Mouse (Mus musculus) kidney, adult 8-10 months (tissue): ENCODE data around the gene Bspry.
A peak's percentile ranks its signal among the peaks of the same experiment; 100 is the strongest.

Experiments used
- DNase-seq, 2 experiments: peaks; one replicate each; pipeline ENCODE4 v3.0.0; 2022

The Bspry gene

DNA sequence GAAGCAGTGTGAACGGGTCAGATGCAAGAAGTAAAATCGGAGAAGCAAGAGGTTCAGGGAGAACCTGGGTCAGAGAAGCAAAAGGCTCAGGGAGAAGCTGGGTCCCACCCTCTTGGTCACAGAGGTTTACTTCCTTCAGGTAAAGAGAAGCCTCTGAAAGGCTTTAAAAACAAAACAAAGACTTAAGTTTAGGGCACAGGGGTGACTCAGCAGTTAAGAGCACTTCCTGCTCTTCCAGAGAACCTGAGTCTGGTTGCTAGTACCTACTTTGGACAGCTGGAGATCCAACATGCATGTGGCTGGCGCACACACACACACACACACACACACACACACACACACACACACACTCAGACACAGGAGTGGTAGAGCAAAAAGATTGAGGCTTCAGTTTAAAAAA, 5.1 kb downstream of the Bspry start:
- DNase-seq: no peak

DNA sequence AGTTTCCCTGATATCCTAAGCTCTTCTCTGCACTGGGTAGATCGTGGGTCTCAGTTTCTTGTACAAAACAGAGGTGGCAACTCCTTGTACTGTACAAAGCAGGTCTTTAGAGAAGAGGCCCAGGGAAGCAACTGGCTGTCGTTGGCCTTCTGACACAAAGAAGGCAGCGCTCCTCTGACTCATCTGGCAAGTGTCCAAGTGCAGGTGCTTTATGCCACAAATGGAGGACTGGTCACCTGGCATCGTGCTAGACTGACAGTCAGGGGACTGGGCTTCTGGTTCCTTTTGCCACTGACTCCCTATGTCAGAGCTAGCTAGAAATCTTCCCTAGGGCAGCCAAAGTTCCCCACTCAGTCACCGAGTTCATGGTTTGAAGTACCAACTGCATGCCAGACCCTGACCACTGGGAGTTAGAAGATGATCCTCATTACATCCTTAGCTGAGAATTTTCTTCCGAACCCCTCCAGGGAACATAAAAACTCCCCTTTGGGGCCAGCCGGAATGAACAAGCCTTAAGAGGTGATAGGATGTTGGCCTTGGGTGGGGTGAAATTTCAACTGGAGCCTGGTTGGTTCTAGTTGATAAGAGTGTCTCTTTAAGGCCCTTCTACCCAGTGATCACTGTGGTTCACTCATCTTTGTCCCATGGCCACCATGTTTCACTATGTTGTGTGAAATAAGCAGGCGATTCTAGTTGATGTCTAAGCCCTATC, 5.8 kb downstream of the Bspry start:
- DNase-seq: no peak

DNA sequence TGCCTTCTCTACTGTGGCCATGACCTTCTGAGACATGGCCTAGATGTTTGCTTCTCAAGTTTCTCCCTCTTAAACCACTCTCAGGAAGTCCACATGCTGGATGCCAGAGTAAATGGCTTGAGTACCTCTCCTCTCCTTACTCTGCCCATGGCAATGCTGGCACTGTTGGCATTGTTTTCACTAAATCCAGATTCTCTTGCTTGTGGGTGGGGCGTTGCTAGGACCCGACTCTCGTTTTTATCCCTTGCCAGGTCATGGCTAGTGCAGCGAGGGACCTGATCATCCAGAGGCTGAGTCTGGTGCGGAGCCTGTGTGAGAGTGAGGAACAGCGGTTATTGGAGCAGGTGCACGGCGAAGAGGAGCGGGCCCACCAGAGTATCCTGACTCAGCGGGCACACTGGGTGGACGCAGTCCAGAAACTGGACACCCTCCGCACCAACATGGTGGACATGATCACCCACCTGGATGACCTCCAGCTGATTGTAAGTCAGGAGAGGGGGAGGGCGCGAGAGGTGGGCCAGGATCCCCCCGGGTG, 6.4 kb downstream of the Bspry start:
- DNase-seq: no peak

DNA sequence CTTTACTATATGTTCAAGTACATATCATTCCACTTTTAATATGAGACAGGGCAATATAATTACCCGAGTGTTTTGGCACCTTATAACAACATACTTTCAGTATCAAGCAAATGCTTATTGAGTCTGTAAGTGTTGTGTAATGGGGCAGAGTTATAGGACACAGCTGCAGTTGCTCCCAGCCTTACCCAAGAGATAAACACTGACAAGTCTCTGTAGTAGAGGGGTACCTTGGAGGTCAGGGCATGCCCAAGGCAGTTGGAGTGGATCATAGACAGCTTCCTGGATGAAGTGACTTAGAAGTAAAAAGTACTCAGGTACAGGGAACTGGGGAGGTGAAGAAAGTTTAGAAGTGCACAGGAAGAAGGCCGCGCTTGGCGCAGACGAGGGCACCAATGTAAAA, 7.3 kb downstream of the Bspry start:
- no peak for DNase-seq

DNA sequence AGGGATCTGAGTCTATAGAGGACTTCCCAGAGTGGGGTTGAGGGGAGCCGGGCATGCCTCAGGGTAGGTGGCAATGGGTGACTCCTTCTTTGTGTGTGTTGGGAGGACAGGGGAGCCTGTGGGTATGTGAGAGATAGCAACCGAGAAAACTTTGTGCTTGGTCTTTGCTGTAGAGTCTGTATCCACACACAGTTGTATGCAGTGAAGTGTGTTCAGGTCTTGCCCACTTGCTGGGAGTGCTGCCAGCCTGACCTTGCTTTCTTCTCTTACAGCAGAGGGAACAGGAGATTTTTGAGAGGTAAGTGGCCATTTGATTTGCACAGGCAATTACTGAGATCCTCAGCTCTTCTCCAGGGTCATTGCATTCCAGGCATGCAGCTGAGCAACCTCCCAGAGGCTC, 8.1 kb downstream of the Bspry start:
- no peak for DNase-seq

DNA sequence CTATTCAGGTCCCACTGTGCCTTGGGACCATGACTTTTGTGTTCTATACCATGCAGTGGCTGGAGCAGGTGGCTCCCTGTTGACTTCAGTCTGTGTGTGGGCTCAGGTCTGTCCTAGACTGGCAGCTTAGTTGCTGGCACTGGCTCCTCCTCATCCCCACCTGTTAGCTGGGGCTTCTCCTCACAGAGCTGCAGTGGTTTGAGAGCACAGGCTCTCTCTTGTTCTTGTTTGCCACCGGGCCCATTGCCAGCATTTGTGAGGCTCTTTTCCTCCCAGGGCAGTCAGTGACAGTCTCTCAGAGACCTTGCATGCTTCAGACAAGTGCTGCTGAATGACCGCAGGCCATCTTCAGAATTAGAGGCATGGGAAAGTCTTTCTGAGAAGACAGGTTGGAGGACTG, 12.8 kb downstream of the Bspry start:
- no peak for DNase-seq

DNA sequence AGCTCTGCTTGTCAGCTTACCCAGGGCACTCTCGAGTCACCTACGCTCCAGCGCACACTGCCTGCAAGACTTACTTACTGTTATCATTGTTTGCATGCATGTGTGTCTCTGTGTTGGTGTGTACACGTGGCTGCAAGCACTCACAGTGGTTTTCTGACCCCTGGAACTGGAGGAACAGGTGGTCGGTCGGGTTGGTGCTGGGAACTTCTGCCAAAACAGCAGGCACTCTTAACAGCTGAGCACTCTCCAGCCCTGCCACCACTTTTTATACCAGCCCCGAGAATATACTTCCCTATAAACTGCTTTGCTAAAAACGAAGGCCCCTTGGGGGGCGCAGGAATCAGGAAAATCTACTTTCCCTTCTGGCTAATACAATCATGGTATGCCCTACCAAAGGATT, 14.4 kb downstream of the Bspry start:
- DNase-seq: no peak

DNA sequence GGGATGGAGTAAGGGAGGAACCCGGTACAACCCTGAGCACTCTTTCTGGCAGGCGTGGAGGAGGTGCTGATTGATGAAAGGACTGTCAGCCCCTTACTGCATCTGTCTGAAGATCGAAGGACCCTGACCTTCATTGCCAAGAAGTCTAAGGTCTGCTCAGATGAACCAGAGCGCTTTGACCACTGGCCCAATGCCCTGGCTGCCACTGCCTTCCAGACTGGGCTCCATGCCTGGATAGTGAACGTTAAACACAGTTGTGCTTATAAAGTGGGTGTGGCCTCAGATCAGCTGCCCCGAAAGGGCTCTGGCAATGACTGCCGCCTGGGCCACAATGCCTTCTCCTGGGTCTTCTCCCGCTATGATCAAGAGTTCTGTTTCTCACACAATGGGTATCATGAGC, 16.1 kb downstream of the Bspry start:
- DNase-seq: peak; percentile 87 to 90

DNA sequence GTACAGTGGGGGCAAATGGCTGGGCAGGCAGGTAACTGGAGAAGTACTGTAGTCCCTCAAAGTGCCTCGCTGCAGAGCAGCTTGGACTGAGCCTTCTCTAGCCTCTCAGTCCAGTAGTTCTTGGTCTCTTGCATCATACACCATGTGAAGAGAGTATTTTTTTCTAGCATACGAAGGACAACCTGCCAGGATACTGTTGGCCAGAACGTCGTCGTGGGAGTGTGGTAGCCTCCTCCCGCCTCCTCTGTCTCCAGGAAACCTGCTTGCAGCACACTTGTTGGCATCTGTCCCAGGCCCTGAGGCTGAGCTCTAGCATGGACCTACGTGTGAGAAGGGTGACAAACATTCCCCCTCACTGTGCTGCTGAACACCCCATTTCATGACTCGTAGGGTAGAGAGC, 17.0 kb downstream of the Bspry start:
- DNase-seq: peak; percentile 72 to 82

DNA sequence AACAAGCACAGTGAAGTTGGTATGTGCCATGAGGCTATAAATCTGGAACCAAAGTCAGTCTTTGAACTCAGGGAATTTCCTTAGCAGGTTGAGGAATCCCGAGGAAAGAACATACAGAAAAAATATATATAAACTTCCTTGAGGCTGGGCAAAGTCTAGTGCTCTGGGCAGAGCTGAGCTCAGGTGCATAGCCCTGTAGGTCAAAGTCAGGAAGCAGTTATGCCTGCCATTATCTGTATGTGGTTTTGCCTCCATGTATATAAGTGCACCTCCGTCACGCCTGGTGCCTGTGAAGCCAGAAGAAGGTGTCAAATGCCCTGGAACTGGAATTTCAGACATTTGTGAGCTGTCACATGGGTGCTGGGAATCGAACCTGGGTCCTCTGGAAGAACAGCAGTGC, 20.9 kb downstream of the Bspry start:
- no peak for DNase-seq

DNA sequence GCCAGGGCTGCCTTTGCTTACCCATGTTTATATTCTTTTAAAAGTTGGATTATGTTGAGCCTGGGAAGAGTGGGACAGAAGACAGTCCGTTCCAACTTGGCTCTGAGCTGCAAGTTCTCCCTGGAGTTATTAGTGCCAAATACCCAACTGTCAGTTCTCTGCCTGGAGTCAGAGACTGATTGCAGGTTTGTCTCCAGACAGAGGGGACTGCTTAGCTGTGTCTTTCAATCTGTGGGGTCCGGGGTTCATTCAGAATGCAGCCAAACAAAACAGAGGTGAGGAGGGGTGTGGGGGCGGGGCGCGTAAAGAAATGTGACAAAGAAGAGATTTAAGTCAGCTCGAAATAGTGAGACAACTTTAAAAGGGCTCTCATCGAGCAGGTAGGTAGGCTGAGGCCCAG, 21.7 kb downstream of the Bspry start:
- no peak for DNase-seq

DNA sequence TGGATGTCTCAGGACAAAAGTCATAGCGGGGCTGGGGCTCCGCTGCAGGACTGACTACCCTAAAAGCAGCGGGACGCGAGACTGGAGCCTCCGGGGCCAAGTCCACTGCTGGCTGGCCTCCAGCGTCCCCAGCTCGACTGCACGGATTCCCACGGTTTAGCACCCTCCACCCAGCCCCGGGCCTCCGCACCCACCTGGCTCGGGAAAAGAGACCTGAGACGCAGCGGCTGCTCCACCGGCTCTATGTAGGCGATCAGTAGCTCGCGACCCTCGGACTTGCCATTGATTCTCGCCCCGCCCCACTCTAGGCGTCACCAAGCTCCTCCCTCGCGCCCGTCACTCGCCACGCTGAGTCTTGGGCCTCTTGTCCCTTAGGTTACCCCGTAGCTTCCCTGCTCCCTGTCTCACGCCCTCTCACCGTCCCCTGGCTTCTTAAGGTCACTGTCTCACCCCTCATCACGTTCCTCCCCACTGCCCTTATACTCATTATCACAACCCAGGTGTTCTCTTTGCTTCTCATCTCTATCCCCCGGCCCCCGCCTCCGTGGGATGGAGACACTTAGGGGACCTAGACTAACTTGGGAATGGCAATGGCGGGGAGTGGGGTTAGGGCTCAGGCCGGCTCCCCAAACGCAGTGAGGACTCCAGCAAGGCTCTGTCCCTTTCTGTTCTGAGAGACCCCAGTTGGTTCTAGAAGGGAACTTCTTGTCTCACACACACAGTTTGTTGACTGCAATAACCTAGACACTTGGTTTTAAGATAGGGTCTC, 22.3 kb downstream of the Bspry start:
- peak; percentile 94 for DNase-seq

DNA sequence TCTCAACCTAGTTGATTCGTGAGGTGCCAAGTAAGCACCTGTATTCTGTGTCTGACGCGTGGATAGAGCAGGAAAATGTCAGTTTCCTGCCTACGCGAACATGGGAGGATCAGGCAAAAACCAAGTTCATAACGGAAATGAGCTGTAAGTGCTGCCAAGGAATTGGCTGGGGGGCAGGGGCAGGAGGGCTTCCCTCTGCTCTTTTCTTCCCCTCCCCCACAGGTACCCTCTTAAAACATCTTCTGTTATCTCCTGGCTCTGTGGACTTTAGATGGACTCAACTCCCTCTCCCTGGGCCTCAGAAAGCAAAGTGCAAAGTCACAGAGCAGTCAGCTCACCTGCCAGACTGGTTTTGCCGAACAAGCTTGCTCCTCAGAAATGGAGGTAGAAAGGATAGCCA, 23.1 kb downstream of the Bspry start:
- peak; percentile 63 to 73 for DNase-seq

DNA sequence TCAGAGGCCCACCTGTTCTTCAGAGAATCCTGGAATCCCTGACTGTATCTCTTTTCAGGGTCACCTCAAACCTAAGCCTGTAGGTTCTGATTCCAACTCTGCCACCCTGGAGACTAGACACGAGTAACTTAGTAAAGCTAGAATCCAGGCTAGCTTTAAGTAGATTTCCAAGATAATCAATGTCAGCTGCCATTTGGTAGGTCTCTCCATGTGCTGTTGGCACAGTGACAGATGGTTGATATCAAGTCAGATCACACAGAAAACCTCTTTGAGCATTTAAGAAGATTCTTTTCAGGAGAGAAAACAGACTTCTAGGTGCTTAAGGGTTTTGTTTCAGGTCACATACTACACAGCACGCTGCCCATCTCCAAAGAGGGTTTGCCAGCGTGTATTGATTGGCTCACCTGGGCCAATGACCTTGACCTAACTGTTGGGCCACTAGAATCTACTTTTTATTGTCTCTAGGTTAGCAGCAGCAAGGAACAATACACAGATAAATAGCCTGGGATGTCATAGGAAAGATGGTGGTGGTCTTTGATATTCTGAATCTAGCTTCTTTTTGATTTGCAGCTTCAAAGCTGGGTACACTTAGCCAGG, 23.6 kb downstream of the Bspry start, which contains the start of gene Hdhd3:
Gene Hdhd3, minus strand, starts transcription at position 94 of the 597 bp plus-strand sequence.
- DNase-seq: no peak

DNA sequence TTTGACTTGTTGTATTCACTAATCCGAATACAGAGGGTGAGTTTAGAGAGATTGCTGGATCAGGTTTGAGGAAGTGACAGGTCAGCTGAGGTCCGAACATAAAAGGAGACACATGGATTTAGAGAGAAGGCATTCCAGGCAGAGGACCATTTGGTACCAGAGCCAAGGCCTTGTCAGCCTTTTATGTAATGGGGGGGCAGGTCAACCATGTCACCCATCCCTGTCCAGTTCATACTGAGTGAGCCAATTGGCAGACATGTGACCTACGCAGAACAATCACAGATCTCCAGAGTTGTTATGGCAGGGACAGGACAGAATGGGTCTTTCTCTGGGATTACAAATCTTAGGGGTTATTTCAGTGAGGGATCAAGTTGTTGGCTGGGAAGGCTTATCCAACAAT, 26.1 kb downstream of the Bspry start:
- no peak for DNase-seq

DNA sequence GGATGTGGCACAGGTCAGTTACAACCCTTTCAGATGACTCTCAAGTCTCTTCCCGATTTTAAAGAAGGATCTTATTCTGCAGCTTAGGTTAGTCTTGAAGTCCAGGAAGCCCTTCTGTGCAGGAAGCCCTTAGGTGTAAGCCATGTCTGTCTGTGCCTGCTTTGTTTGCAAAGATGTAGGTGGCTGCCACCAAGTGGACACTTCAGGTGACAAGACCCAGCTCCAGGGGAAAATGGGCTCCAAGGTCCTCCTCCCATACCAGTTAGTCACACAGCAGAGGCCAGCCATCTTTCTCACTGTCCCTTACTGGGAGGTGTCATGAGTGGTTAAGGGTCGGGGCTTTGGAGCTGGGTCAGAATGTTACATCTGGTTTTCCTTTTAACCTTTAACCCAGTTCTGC, 26.9 kb downstream of the Bspry start:
- DNase-seq: peak in 1 of 2 experiments; percentile 58

DNA sequence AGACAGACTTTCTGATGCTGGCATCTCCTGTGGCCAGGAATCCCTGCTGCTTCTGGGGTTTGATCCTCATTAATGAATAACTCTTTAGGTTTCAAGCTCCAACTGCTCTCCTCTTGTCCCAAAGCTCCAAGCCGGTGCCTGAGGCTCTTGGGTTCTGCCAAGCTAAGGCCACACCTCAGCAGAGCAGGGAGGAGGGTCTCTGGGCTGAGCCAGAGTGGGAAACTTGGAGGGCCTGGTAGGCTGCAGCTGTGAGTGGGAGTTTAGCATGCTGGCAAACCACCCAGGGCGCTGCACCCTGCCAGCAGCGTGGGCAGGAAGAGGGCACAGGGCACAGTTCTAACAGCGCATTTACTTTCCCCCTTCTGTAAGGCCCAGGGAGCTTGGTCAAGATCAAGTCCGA, 29.0 kb downstream of the Bspry start:
- DNase-seq: peak in 1 of 2 experiments; percentile 52

DNA sequence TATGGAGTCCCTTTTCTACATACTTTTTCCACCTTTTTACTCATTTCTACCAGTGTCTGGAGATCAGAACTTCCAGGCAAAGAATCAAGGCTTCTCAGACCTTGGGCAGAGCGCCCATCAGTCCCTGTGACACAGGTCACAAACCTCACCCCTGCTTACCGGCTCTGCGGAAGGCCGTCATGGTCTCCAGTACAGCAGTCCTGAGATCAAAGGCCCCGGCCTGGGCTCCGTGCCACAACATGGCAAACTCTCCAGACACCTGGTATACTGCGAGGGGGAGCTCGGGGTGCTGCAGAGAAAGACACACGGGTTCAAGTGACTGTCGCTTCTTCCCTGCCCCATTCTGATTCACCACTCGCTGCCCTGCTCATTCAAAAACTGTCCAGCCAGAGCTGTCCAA, 30.1 kb downstream of the Bspry start:
- peak; percentile 83 to 87 for DNase-seq

DNA sequence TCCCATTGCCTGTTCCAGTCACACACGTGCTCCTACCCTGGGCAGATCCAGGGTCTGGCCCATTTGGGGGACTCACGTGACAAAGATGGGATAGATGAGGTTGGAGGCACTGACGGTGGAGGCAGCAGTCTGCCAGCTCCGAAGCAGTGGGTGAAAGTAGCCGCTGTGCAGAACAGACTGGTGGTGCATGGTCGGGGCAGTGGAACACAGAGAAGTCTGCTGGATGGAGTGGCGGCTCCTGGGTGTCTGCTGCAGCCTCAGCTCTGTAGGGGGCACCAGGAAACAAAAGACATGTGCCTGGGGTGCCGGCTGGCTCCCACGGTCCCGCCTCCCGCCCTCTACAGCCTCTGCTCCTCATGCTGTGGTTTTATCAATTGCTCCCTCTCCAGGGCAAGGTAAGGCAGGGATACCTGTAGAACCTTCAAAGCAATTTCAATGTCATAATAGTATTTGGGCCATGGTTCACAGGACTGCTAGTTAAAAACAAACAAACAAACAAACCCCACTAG, 34.2 kb downstream of the Bspry start:
- DNase-seq: no peak

DNA sequence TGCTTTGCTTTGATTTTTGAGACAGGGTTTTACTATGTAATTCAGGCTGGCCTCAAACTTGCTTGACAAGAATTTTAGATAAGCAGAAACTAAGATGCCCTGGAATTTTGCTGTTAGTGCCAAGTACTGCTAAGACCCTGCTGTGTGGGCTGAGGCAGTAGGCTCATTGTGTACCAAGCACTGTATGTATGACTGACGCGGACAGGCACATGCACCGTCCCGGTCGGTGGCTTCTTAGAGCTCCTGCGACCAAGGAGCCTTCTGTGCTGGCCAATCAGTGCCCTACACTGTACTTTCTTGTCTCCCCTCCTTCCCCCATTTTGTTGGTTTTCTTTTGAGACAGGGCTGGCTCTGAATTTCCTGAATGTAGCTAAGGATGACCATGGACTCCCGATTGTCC, 35.1 kb downstream of the Bspry start:
- no peak for DNase-seq

DNA sequence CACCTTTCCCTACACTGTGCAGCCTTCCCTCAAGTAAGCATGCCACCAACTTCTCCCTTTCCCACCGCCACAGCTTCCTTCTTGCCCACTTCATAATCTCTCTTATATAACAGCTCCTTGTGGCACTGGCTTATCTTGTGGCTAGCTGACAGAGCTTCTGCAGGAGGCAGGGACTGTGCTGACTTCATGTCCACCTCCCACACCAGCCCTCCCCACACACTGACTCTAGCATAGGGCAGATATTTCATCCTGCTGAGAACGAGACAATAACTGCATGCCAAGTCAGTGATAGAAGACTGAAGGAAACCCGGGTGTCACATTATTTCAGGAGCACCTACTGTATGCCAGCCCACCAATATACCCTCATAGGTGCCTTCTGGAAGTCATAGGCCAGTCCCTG, 35.6 kb downstream of the Bspry start:
- DNase-seq: no peak

DNA sequence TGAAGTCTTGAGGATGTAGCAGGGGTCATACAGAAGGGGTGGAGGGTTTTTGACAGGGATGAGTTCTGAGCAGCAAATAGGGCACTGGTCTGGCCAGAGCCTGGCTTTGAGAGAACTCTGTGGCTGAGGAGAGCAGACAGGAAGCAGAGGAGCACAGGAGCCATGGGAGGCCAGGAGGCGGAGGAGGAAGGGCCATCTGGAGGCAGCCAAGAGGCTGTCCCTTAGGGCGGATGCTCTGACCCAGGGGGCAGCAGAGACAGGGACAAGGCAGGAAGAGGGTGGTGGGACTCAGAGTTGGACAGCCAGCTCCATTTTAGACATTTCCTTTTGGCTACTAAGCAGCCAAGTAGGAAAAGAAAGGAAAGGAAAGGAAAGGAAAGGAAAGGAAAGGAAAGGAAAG, 36.2 kb downstream of the Bspry start:
- DNase-seq: peak; percentile 69 to 79

DNA sequence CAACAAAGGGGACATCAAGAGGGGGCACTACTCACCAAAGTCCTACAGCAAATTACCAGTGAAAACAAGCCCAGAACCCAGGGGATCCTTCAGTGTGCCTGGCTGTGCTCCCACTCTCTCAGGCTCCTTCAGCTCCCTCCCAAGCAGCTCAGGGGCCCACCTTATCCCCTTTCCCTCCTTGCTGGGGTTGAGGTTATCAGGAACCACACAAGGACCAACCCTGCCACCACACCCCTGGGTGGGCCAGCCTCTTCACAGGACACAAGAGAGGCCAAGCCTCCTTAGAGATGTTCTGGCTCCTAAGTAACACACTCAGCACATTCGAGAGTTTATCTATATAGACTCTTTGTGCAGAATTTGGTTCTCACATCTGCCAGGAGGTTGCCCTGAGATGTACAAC, 36.7 kb downstream of the Bspry start:
- no peak for DNase-seq

DNA sequence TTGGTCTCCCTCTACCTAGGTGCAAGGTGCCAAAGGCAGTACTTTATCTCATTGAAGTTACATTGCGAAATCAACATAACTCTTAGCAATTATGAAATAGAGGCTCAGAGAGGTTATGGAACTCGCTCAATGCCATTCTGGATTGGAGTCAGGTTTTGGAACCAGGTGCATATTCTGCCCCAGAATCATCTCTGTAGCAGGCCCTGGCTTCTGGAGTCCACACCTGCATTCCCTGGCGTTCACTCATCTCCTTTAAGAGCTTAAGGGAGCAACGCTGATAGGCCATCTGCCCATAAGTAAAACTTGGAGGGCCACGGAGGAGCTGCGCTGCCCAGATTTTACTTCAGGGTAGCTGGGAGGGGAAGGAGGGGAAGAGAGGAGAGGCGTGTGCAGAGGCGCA, 37.2 kb downstream of the Bspry start:
- no peak for DNase-seq
